In genomic region chr6:30459811-30460749, GRCm38 (mm10) we compare ENCODE assay signal across 8 mouse cellular contexts. TPM values are rescaled to one million over a fixed set of nuclear protein-coding genes. Genes with fewer than 3 reads are reported as not detected.
DNase-seq lines count a peak whose midpoint lies in the region; ATAC-seq and TF ChIP-seq lines count a peak whose summit lies in the region.

No protein-coding gene starts in this region.

- peaks cover 20% of the 10 kb centered on the region for H3K4me1 ChIP-seq in forebrain, embryonic 16.5 days (replicated peaks; ENCODE audit: control insufficient read depth, insufficient read depth, low read length)
- peaks cover 9% of the 10 kb centered on the region; the same call in 1 of the 2 replicates for H3K4me1 ChIP-seq in lung, postnatal 0 days (ENCODE audit: insufficient read depth, low read depth, low read length)

- peak overlapping the region; percentile 44 for H3K4me3 ChIP-seq in forebrain, embryonic 16.5 days (replicated peaks; ENCODE audit: low read length)
- peak overlapping the region; percentile 55 for H3K4me3 ChIP-seq in layer of hippocampus, adult 2 months
- H3K4me3 ChIP-seq in lung, postnatal 0 days (ENCODE audit: low read depth, low read length), result peak overlapping the region; percentile 46

- peaks cover 3% of the 10 kb centered on the region; the same call in 1 of the 2 replicates for H3K36me3 ChIP-seq in forebrain, embryonic 16.5 days (ENCODE audit: control insufficient read depth, insufficient read depth)
- H3K36me3 ChIP-seq in lung, postnatal 0 days (ENCODE audit: insufficient read depth, low read length), result no peaks in the 10 kb centered on the region

- no peaks in the 10 kb centered on the region for H3K27me3 ChIP-seq in forebrain, embryonic 16.5 days (replicated peaks; ENCODE audit: control insufficient read depth, insufficient read depth, low read length)
- no peaks in the 10 kb centered on the region for H3K27me3 ChIP-seq in lung, postnatal 0 days (replicated peaks; ENCODE audit: insufficient read depth, low read length)

- peak; percentile 48 for ATAC-seq in forebrain, embryonic 16.5 days
- ATAC-seq in lung, postnatal 0 days, result peak; percentile 67

- TF ChIP-seq CTCF in layer of hippocampus, adult 2 months (conservative IDR thresholded peaks at IDR 0.05), result peak; percentile 93
- TF ChIP-seq CTCF in lung, postnatal 0 days (IDR thresholded peaks at IDR 0.05), result peak; percentile 88

- whole genome bisulfite sequencing in forebrain, embryonic 16.5 days, result 3% methylated on average over 40 of the region's 40 CpGs
- 7% methylated on average over 38 of the region's 40 CpGs for whole genome bisulfite sequencing in lung, postnatal 0 days

- H3K4me2 ChIP-seq in forebrain, embryonic 16.5 days (ENCODE audit: low read length), result peak overlapping the region; percentile 57
- H3K4me2 ChIP-seq in lung, postnatal 0 days (replicated peaks; ENCODE audit: low read depth, low read length), result peak overlapping the region; percentile 75

- DNase-seq in ES-CJ7 (ENCODE audit: low read depth, low spot score), result peak; percentile 66
- DNase-seq in cerebellum, adult 18-20 months, result peak; percentile 74 to 83
- peak; percentile 88 for DNase-seq in heart, postnatal 4 days
- DNase-seq in layer of hippocampus, adult 2 months (ENCODE audit: low spot score in 2 of 2), result peak; percentile 66 to 85
- DNase-seq in lung, postnatal 0 days (ENCODE audit: low spot score), result peak; percentile 84
- DNase-seq in ovary, postnatal 10 days (ENCODE audit: low spot score), result peak; percentile 56
- peak; percentile 82 for DNase-seq in thymus, postnatal 0 days (ENCODE audit: low spot score)

- TF ChIP-seq EP300 in lung, postnatal 0 days (IDR thresholded peaks at IDR 0.05), result no peak

- H3K9me3 ChIP-seq in forebrain, embryonic 16.5 days (ENCODE audit: control insufficient read depth, low read length), result no peaks in the 10 kb centered on the region
- no peaks in the 10 kb centered on the region for H3K9me3 ChIP-seq in lung, postnatal 0 days (ENCODE audit: low read length)

- H3K27ac ChIP-seq in forebrain, embryonic 16.5 days (ENCODE audit: low read length), result peak overlapping the region; percentile 97
- peak overlapping the region; percentile 95 for H3K27ac ChIP-seq in layer of hippocampus, adult 2 months
- H3K27ac ChIP-seq in lung, postnatal 0 days (ENCODE audit: low read length), result peak overlapping the region; percentile 23; the same call in 1 of the 2 replicates

- peak overlapping the region; percentile 61 for H3K9ac ChIP-seq in forebrain, embryonic 16.5 days (replicated peaks; ENCODE audit: low read depth, low read length)
- peak overlapping the region; percentile 36; the same call in 1 of the 2 replicates for H3K9ac ChIP-seq in lung, postnatal 0 days (replicated peaks; ENCODE audit: low read depth)

RNA-seq across cellular contexts. Expression of gene Tmem209, which starts 49.5 kb away (rescaled TPM):
- polyA plus RNA-seq in forebrain, embryonic 16.5 days (2015; fragmentation: Nextera tagmentation; extraction: Ambion mirVana), result 34.4 and 34.8 TPM in 2 replicates
- total RNA-seq in heart, postnatal 4 days (2021), result 10 to 100 TPM; 18.0 to 20.2 TPM
- 10 to 100 TPM; 19.5 to 23.0 TPM for total RNA-seq in layer of hippocampus, adult 2 months (2021)
- polyA plus RNA-seq in lung, postnatal 0 days (2015; fragmentation: Nextera tagmentation; extraction: Ambion mirVana), result 14.6 TPM in 2 replicates
- polyA plus RNA-seq in thymus, postnatal 0 days (2015; fragmentation: Nextera tagmentation; extraction: Ambion mirVana), result 34.4 and 38.4 TPM in 2 replicates

RNA-seq across cellular contexts. Expression of gene Ssmem1, which starts 49.6 kb away (rescaled TPM):
- not detected in 2 replicates for polyA plus RNA-seq in forebrain, embryonic 16.5 days (2015; fragmentation: Nextera tagmentation; extraction: Ambion mirVana)
- total RNA-seq in heart, postnatal 4 days (2021), result under 1 TPM in 1 of 2 experiments, not detected in 1; 0.52 TPM
- total RNA-seq in layer of hippocampus, adult 2 months (2021), result 1 to 10 TPM in 1 of 2 experiments, under 1 TPM in 1; 0.32 to 1.3 TPM
- 0.12 TPM in 1 of 2 replicates, not detected in the other for polyA plus RNA-seq in lung, postnatal 0 days (2015; fragmentation: Nextera tagmentation; extraction: Ambion mirVana)
- polyA plus RNA-seq in thymus, postnatal 0 days (2015; fragmentation: Nextera tagmentation; extraction: Ambion mirVana), result 0.12 and 0.13 TPM in 2 replicates

RNA-seq across cellular contexts. Expression of gene Klhdc10, which starts 58.4 kb away (rescaled TPM):
- polyA plus RNA-seq in forebrain, embryonic 16.5 days (2015; fragmentation: Nextera tagmentation; extraction: Ambion mirVana), result 38.0 TPM in 2 replicates
- 10 to 100 TPM; 74.4 to 75.9 TPM for total RNA-seq in heart, postnatal 4 days (2021)
- total RNA-seq in layer of hippocampus, adult 2 months (2021), result 10 to 100 TPM; 88.8 to 96.1 TPM
- polyA plus RNA-seq in lung, postnatal 0 days (2015; fragmentation: Nextera tagmentation; extraction: Ambion mirVana), result 7.9 and 8.9 TPM in 2 replicates
- polyA plus RNA-seq in thymus, postnatal 0 days (2015; fragmentation: Nextera tagmentation; extraction: Ambion mirVana), result 7.9 and 8.3 TPM in 2 replicates

Comparison
In these comparisons a context has a peak if more than half of its experiments do, and no peak if none do; other contexts are left out.
1. Peak in every context shown above with its lines: DNase-seq, ATAC-seq, H3K4me3 ChIP-seq and H3K27ac ChIP-seq.
2. H3K27ac ChIP-seq: peak in every context shown above with its lines; median percentile 97 in forebrain, embryonic 16.5 days; 95 in layer of hippocampus, adult 2 months; 23 in lung, postnatal 0 days.